Mouse (Mus musculus) midbrain, postnatal 0 days (tissue): ENCODE measurements around the gene Nkg7. TPM values are rescaled to one million over a fixed set of nuclear protein-coding genes. Genes with fewer than 3 reads are reported as not detected.

Experiments used
- ATAC-seq: fragments of 200-750 bp; cut with Nextera tagmentation; 2 replicates; pipeline ENCODE4 v1.8.0; 2017; ENCODE audit warnings: moderate number of reproducible peaks, mild to moderate bottlenecking, moderate TSS enrichment, moderate library complexity; ENCODE audit not compliant: low FRiP score
- DNase-seq: peaks from one replicate; pipeline ENCODE4 v3.0.0-alpha.2; 2015; ENCODE audit warnings: low spot score
- H3K27ac ChIP-seq: fragments of 300-500 bp; sonication (generic); 2 replicates; pipeline ENCODE4 v1.5.1; 2014; ENCODE audit warnings: low read depth, mild to moderate bottlenecking, low read length, mixed read lengths
- H3K27me3 ChIP-seq: fragments of 300-500 bp; sonication (generic); 2 replicates; pipeline ENCODE4 v1.6.1; 2014; ENCODE audit warnings: low read length, control low read depth, mixed read lengths; ENCODE audit not compliant: insufficient read depth
- H3K36me3 ChIP-seq: fragments of 300-500 bp; sonication (generic); 2 replicates; pipeline ENCODE4 v1.6.1; 2014; ENCODE audit warnings: low read length, control low read depth, mixed read lengths; ENCODE audit not compliant: insufficient read depth
- H3K4me1 ChIP-seq: fragments of 300-500 bp; sonication (generic); 2 replicates; pipeline ENCODE4 v1.6.1; 2014; ENCODE audit warnings: mild to moderate bottlenecking, control low read depth, antibody characterized with exemption, low read length, mixed read lengths; ENCODE audit not compliant: insufficient read depth
- H3K4me2 ChIP-seq: fragments of 300-500 bp; sonication (generic); 2 replicates; pipeline ENCODE4 v1.6.1; 2014; ENCODE audit warnings: low read depth, mild to moderate bottlenecking, low read length, mixed read lengths; ENCODE audit not compliant: poor library complexity, severe bottlenecking
- H3K4me3 ChIP-seq: fragments of 300-500 bp; sonication (generic); 2 replicates; pipeline ENCODE4 v1.5.1; 2014; ENCODE audit warnings: low read depth, mild to moderate bottlenecking, low read length, moderate library complexity
- H3K9ac ChIP-seq: fragments of 300-500 bp; sonication (generic); replicated peaks from 2 replicates; pipeline ENCODE4 v1.6.1; 2014; ENCODE audit warnings: mild to moderate bottlenecking, low read length, moderate library complexity, mixed read lengths; ENCODE audit not compliant: poor library complexity, severe bottlenecking
- H3K9me3 ChIP-seq: fragments of 300-500 bp; sonication (generic); 2 replicates; pipeline ENCODE4 v1.6.1; 2016; ENCODE audit warnings: low read length, control low read depth
- CTCF ChIP-seq: IDR thresholded peaks from 2 replicates; pipeline ENCODE4 v1.5.1; 2016; ENCODE audit warnings: antibody characterized with exemption, mild to moderate bottlenecking
- WGBS: fragments of 180-500 bp; shearing (Covaris S2); extraction: QIAGEN DNeasy Blood & Tissue Kit; methylation state at CpG from one replicate; pipeline ENCODE4 v1.1.7; 2014; 5-methylcytosine and 5-hydroxymethylcytosine counted together
- polyA plus RNA-seq: library from polyadenylated mRNA; unstranded; fragments of >200 nt; fragmentation: Nextera tagmentation; extraction: Ambion mirVana; gene quantifications from 2 replicates; pipeline ENCODE4 v1.2.1, GENCODE M21; 2015
- total RNA-seq: library from RNA; depleted of rRNA; stranded (reverse); fragments of >200 nt; gene quantifications from 2 replicates; pipeline ENCODE4 v1.2.3, GENCODE M21; 2014

Nkg7 gene
- total and polyA plus RNA-seq, 2 experiments from 2014 or later, result 0.32 TPM; not detected in 1

DNA sequence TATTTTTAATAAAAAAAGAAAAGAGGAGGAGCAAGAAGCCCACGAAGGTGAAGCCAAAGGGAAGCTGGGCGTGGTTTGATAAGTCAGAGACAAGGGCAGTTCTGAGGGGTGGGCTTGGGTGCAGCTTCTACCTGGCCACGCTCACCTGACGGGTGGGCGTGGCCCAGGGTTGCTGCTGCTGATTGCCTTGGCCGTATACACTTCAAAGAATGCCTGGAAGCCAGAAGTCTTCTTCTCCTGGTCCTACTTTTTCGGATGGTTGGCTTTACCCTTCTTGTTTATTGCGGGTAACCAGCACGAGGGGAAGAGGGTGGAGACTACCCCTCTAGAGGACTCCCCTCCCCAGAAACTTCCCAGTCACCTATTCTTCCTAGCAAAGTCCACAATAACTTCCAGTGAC is 5.8 kb downstream of the Nkg7 start:
- Histone ChIP-seq H3K4me2 (peak overlapping the region; percentile 60), H3K27me3 (no peaks in the 10 kb centered on the region), H3K4me1 (peaks cover 16% of the 10 kb centered on the region), H3K4me3 (peak overlapping the region; percentile 50), H3K9me3 (no peaks in the 10 kb centered on the region), H3K9ac (peak overlapping the region; percentile 65), H3K27ac (peak overlapping the region; percentile 87), H3K36me3 (no peaks in the 10 kb centered on the region)
- WGBS, result 14% methylated on average over 9 of the region's 9 CpGs
- ATAC-seq (no peak), DNase-seq (no peak)
- no peak for TF ChIP-seq CTCF

- H3K4me1 ChIP-seq, result peaks cover 16% of the 10 kb centered on the region
- WGBS, result under 1% methylated on average over 36 of the region's 36 CpGs
- peak overlapping the region; percentile 65 for H3K9ac ChIP-seq
- H3K4me3 ChIP-seq, result peak overlapping the region; percentile 50
- peak overlapping the region; percentile 87 for H3K27ac ChIP-seq
- no peaks in the 10 kb centered on the region for H3K27me3 ChIP-seq
- no peaks in the 10 kb centered on the region for H3K36me3 ChIP-seq
- H3K4me2 ChIP-seq, result peak overlapping the region; percentile 60
- ATAC-seq (peak; percentile 81), DNase-seq (peak; percentile 56)
- no peak for TF ChIP-seq CTCF
- H3K9me3 ChIP-seq, result no peaks in the 10 kb centered on the region
Measured at GRCm38 (mm10) chr7:43443126-43443916, 6.4 kb downstream of the Nkg7 start.

- no peaks in the 10 kb centered on the region for H3K27me3 ChIP-seq
- H3K4me2 ChIP-seq, result peak within 1 kb of the TSS; percentile 60
- H3K27ac ChIP-seq, result peak within 1 kb of the TSS; percentile 87
- DNase-seq (peak; percentile 96), ATAC-seq (peak; percentile 96)
- H3K9ac ChIP-seq, result peak within 1 kb of the TSS; percentile 65
- no peaks in the 10 kb centered on the region for H3K36me3 ChIP-seq
- H3K4me3 ChIP-seq, result peak within 1 kb of the TSS; percentile 50
- peaks cover 16% of the 10 kb centered on the region for H3K4me1 ChIP-seq
- TF ChIP-seq CTCF, result no peak; the same call in 1 of the 2 replicates
- no peaks in the 10 kb centered on the region for H3K9me3 ChIP-seq
- WGBS, result under 1% methylated on average over 27 of the region's 27 CpGs
Measured at GRCm38 (mm10) chr7:43443917-43444293, 7.0 kb downstream of the Nkg7 start, which contains the start of the genes Etfb and Gm45233. Gene Etfb (plus strand): TSS chr7:43444083. Gene Gm45233 (plus strand): TSS chr7:43444128.

DNA sequence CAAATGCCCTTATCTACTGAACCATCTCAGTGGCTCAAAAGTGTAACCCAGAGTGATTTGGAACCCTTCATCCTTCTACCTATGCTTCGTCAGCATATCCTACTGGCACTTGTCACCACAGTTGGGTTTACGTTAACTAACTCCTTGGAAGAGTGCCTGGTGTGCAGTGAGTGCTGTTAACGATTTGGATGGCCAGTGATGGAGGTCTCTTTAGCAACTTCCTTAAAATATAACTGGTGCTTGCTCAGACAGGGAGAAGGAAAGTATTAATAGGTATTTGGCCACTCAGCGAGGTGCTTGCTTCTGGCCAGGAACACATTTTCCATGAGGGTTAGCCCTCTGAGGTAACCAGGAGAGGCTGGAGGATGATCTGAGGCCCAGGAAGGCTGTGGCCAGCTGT is 10.9 kb downstream of the Nkg7 start:
- H3K9ac ChIP-seq, result no peak overlapping the region
- no peak for TF ChIP-seq CTCF
- H3K36me3 ChIP-seq, result peaks cover 5% of the 10 kb centered on the region; the same call in 1 of the 2 replicates
- H3K4me1 ChIP-seq, result peaks cover 13% of the 10 kb centered on the region
- no peaks in the 10 kb centered on the region for H3K27me3 ChIP-seq
- H3K4me2 ChIP-seq, result no peak overlapping the region
- no peaks in the 10 kb centered on the region for H3K9me3 ChIP-seq
- ATAC-seq, result no peak
- DNase-seq, result no peak
- no peak overlapping the region for H3K4me3 ChIP-seq
- 94% methylated on average over 4 of the region's 4 CpGs for WGBS
- H3K27ac ChIP-seq, result no peak overlapping the region

DNA sequence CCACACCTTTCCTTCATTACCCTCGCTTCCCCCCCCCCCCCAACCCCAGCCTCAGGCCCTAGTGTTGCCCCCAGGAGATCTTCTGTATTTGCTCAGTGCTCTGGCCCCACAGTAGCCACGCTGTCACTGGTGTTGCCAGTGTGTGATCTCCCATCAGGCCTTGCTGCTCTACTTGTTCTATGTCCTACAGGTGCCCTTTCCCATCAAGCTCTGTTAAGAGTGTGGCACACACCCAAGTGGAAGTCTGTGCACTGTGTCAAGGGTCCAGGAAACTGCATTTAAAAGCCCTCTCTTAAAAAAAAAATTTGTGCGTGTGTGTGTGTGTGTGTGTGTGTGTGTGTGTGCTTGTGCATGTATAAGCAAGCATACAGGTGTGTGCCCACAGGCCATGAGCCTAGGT is 11.4 kb downstream of the Nkg7 start:
- H3K9ac ChIP-seq, result no peak overlapping the region
- 92% methylated on average over 2 of the region's 3 CpGs for WGBS
- no peak overlapping the region for H3K4me3 ChIP-seq
- ATAC-seq (no peak), DNase-seq (no peak)
- peaks cover 10% of the 10 kb centered on the region for H3K4me1 ChIP-seq
- no peaks in the 10 kb centered on the region for H3K27me3 ChIP-seq
- no peak for TF ChIP-seq CTCF
- peaks cover 5% of the 10 kb centered on the region; the same call in 1 of the 2 replicates for H3K36me3 ChIP-seq
- no peak overlapping the region for H3K27ac ChIP-seq
- no peaks in the 10 kb centered on the region for H3K9me3 ChIP-seq
- no peak overlapping the region for H3K4me2 ChIP-seq

DNA sequence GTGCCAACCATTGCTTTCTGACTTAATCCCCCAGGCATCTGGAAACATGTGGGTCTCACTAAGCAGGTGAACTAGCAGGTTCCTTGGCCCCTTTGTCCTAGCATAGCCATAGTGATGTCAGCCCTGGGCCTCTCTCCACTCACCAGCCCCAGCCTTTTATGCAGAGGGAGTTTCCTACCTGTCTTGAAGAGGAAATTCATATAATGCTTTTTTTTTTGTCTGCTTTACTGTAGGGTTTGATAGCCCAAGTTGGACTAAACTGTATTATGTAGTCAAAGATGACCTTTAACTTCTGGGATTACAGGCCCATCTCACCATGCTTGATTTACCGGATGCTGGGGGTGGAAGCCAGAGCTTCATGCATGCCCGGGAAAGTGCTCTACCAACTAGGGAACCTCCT is 12.9 kb downstream of the Nkg7 start:
- Histone ChIP-seq H3K27ac (no peak overlapping the region), H3K36me3 (peaks cover 5% of the 10 kb centered on the region; the same call in 1 of the 2 replicates), H3K4me1 (peaks cover 3% of the 10 kb centered on the region; the same call in 1 of the 2 replicates), H3K9ac (no peak overlapping the region), H3K9me3 (no peaks in the 10 kb centered on the region), H3K4me3 (no peak overlapping the region), H3K4me2 (no peak overlapping the region), H3K27me3 (no peaks in the 10 kb centered on the region)
- WGBS, result 98% methylated on average over 2 of the region's 2 CpGs
- no peak for TF ChIP-seq CTCF
- ATAC-seq (no peak), DNase-seq (no peak)
